Mouse (Mus musculus): ENCODE measurements around the gene Dcp1b.

- TF ChIP-seq CTCF (IDR thresholded peaks at IDR 0.05; ENCODE audit: borderline replicate concordance, extremely low read depth, insufficient read depth, insufficient read length) (no peak), POLR2A (IDR thresholded peaks at IDR 0.05; ENCODE audit: borderline replicate concordance, extremely low read depth, insufficient read depth, insufficient read length, poor library complexity, severe bottlenecking) (no peak)
Observed at GRCm38 (mm10) chr6:119132111-119132735, 42.8 kb upstream of the Dcp1b start.

Measured in brain, embryonic 14.5 days (tissue).